Mouse (Mus musculus): ENCODE data around the gene Per2.
"Not testable (repeated sequence)": the region's sequence is repeated elsewhere in the genome, so short reads cannot be mapped to it uniquely, and the experiment has no call there.

The Per2 gene

DNA sequence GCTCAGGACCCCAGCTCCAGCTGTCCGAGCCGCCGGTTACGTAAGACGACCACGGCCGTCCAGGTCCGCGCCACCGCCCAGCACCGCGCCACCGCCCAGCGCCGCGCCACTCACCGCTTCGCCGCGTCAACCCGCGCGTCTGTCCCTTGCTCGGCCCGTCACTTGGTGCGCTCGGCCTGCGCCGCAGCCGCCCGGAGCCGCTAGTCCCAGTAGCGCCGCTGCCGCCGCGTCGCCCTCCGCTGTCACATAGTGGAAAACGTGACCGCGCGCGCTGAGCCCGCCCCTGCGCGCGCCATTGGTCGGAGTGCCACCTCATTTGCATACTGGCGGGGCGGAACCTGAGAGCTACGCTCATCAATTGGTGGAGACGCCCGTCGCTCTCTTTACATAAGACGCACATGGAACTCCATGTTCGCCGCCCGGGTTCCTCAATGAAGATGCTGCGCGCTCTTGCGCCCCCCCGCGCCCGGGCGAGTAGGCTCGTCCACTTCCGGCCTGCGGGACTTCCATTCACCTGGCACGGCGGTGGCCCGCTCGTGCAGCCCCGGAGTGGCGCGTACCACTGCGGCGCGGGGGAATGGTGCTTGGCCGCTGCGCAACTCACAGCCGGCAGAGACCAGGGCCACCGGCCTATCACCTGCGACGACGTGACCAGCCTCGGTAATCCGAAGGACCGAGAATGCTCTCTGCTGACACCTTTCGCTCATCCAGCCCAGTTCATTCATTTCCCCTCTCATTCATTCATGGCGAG lies at the start of gene Per2:
Gene Per2 (minus strand): TSS at position 266 of the 751 bp plus-strand sequence.
- DNase-seq: peak; percentile 100

GRCm38 (mm10) chr1:91504615-91505014 lies 45.5 kb upstream of the Per2 start:
- DNase-seq: no peak

- no peak for DNase-seq
These were observed 39.5 kb upstream of the Per2 start for GRCm38 (mm10) chr1:91498579-91498978.

GRCm38 (mm10) chr1:91495321-91495720 lies 36.2 kb upstream of the Per2 start:
- DNase-seq: peak; percentile 9

DNA sequence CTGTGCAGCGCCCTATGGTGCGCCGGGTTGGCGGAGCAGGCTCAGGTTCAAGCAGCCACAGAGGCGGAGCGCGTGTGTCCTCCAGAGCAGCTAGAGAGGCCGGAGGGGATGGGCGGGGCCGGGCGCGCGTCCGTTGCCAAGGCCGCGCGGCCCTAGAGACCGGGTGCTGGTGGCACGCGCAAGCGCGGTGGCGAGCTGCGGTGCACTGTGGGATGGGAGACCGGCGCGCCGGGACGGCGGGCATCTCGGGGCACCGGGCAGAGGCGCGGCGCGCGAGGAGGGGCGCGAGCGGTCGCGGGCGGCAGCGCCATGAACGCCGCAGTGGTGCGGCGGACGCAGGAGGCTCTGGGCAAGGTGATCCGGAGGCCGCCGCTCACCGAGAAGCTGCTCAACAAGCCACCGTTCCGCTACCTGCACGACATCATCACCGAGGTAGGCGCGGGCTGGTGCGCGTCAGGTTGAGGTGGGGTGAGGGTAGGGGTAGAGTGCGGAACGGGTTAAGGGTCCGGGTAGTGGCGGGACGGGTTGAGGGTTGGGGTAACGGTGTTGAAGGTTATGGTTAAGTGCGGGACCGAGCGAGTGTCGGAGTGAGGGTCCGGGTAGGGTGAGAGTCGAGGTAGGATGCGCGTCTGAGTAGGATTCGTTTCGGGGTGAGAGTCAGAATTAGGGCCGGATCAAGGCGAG lies 35.5 kb upstream of the Per2 start, which contains the start of gene Traf3ip1:
Gene Traf3ip1 (plus strand): TSS at position 191 of the 684 bp plus-strand sequence.
- peak; percentile 93 for DNase-seq

- DNase-seq: no peak
These were observed 34.8 kb upstream of the Per2 start for GRCm38 (mm10) chr1:91493938-91494337.

DNA sequence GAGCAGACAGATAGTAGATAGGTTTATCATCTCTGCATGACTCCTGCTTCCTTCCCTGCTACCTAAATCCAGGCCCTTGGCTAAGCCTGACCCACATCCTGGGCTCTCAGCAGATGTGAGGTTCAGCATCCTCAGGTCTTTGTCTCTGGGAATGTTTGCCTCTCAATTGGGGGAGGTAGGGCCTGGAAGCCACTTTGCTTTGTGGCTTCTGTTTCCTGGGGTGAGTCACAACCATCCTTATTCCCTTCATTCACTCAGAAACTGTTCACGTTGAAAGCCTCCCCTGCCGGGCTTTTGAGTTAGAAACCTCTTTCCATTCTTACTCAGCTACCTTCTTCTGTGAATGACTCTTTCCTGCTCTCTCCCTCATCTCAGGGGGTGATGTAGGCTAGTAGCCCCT lies 33.6 kb upstream of the Per2 start:
- no peak for DNase-seq

DNA sequence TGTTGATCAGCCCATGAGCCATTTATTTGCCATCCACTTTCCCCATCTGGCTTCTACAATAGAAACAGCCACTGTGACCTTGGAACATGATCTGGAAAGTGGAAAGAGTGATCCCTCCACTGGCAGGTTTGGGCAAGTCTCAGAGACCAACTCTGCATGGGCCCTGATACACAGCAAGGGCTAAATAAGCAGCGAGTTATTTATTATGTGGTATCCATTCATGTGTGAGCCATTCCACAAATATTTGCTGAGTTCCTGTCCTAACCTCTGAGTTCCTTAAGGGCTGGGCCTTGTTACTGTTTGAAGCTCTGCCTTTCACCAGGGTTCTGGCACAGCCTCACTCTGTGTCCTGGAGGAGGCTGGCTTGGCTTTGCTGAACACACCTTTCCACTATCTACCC lies 31.2 kb upstream of the Per2 start:
- DNase-seq: peak; percentile 34

- no peak for DNase-seq
These were observed 27.0 kb upstream of the Per2 start for GRCm38 (mm10) chr1:91486165-91486564.

DNA sequence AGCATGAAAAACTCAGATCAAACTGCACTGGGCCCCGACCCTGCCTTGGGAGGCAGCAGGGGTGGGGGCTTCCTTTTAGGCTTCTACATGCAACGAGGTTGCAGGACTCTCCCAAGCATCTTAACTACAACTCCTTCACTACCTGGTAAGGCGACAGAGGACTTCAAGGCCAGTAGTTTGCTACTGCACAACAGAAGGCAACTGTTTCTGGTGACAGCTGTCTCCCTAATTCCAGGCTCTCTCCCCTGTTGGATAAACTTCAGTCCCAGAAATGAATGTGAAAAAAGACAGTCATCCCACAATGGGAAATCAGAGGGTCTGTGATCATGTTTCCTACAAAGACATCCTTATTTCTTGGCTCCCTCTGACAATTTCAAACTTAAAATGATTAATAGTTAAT lies 26.3 kb upstream of the Per2 start:
- DNase-seq: no peak

- peak; percentile 34 for DNase-seq
These were observed 24.9 kb upstream of the Per2 start for GRCm38 (mm10) chr1:91484011-91484346.

DNA sequence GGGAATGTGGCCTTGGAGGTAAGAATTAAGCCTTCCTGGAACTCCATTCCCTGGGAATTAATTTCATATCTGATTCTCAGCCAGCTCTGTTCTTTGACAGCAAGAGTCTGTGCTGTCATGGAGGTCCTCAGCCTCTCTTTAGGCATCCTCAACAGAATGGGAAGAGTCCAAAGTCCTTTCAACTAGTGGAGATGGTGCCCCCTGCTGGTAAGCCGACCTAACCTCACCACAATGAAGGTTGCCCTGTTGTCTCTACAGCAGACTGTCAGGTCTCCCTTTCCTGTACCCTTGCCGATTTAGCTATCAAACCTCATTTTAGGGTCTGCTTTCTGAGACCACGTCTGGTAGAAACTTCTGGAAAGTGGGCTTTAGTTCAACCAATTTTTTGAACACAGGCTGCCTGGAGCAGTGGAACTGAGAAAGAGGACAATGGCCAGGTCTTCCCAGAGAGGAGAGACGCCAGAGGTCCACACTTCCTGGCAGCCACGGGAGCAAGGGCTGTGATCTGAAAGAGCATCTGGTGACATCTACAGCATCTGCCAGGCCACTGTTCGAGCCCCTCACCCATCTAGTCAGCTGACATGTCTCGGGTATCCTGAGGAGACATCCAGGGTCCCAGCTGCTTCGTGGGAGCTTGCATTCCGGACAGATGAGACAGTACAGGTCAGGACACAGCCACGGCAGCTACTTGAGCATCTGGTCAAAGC lies 24.3 kb upstream of the Per2 start:
- DNase-seq: peak; percentile 87

DNA sequence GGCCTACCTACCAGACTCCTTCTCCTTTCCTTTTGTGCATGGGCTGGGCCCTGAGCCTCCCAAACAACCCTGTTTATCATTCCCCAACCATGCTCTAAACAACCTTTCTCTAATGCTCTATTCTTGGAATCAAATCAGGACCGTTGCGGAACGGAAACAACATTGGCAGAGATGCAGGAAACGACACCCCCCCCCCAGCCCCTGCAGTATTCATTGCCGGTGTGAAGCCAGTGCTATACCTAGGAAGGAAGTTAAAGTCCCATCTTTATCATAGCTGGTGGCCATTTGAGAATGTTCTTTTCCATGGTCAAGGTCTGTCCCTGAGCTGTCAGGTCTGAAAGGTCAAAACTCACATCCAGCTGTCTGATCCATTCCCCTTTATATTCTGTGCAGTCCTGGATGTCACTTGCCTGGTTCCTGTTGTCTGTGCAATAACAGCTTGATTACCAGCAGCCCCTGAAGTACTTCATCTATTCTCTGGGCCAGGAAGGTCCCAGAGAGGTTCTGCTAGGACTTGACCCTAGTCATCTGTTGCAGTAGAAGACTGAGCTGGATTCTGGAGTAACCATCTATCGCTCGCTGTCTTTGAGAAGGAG lies 23.6 kb upstream of the Per2 start:
- DNase-seq: no peak

DNA sequence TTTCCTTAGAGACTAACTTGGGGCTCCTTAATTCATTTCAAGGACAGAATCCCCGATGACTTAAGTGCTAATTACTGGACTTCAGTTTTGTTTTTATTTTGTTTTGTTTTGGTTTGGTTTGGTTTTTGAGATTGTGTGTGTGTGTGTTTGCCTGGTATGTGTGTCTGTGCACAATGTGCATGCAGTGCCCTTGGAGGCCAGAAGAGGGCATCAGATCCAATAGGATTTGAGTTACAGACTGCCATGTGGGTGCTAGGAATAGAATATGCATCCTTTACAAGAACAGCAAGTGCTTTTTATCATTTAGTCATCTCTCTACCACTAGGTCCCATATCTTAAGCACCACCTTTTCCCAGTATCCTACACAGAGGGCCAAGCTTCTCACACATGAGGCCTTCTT lies 19.8 kb upstream of the Per2 start:
- DNase-seq: no peak

DNA sequence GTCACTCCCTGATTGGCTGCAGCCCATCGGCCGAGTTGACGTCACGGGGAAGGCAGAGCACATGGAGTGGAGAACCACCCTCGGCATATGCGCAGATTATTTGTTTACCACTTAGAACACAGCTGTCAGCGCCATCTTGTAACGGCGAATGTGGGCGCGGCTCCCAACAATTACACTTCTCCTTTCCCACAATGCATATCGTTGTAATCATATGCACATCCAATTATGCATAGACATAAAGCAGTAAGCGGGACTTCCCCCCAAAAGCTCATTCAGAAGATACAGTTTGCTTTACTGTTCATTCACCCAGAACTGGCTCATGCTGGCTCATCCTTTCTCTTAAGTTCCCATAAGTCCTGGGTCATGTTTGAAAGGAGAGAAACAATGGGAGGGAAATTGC lies 19.0 kb upstream of the Per2 start:
- DNase-seq: not testable (repeated sequence)

- no peak for DNase-seq
These were observed 10.8 kb upstream of the Per2 start for GRCm38 (mm10) chr1:91469888-91470419.

DNA sequence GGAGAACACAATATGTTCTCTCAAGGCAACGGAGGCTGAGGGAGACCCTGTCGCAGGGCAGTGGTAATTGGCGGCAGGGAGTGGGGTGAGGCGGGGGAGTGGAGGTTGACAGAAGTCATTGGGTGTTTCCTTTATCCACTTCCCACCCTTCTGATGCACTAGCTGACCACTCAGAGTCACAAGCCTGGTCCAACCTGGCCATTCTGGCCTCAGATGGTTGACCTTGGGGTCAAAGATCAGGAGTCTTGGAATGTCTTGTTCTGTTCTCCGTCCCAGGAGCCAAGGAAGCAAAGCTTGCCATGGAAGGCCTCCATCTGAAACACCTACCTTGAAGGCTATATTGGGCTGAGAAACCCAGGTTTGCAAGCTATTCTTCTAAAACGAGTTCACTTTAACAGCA lies 7.1 kb upstream of the Per2 start:
- DNase-seq: peak; percentile 67

DNA sequence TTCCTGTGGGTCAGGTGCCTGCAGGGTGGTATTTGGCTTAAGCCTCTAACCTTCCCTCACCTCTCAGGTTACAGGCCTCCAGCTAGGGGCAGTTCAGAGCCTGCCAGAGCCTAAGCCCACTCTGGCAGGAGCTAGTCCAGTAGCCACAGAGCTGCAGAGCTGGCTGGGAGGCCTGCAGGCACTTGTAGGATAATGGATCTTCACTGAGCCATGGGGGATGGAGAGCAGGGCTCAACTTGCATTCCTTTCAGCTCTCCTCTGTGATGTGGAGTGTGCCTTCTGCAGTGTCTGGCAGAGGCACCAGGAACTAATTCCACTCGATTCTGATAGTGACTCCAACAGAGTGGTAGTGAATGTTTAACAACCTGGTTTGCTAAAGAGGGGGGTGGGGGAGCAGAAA lies 6.1 kb upstream of the Per2 start:
- DNase-seq: peak; percentile 72

GRCm38 (mm10) chr1:91464436-91464835 lies 5.3 kb upstream of the Per2 start:
- peak; percentile 75 for DNase-seq

- DNase-seq: peak; percentile 54
These were observed 4.3 kb upstream of the Per2 start for GRCm38 (mm10) chr1:91463336-91463995.

- DNase-seq: no peak
These were observed 1.4 kb upstream of the Per2 start for GRCm38 (mm10) chr1:91460564-91460963.

DNA sequence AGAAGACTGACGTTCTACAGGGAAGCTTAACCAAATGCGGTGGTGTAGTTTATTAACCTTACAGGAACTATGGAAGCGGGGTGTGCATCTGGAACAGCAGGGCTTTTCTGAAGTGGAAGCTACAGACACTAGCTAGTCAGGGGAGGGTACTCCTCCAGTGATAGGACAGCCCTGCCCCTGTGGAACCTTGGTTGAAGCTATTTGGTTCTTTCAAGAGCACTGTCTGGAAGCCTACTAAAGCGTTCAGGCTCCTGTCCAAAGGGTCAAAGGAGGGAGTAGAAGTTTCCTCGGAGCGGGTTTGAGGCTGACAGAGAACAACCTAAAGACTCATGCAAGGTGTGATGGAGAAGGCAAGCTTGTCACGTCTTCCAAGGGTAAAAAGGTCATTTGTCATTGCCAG lies 945 bp upstream of the Per2 start:
- peak; percentile 27 for DNase-seq
